Mouse (Mus musculus) forebrain, postnatal 0 days (tissue): ENCODE data around the gene Bcan. TPM values are rescaled to one million over a fixed set of nuclear protein-coding genes. Genes with fewer than 3 reads are reported as not detected.

Experiments used
- ATAC-seq: fragments of 200-750 bp; cut with Nextera tagmentation; 2 replicates; pipeline ENCODE4 v1.8.0; 2017; ENCODE audit warnings: mild to moderate bottlenecking, moderate library complexity
- DNase-seq: peaks from one replicate; pipeline ENCODE4 v3.0.0-alpha.2; 2015
- H3K27ac ChIP-seq: fragments of 300-500 bp; sonication (generic); 2 replicates; pipeline ENCODE4 v1.5.1; 2014; ENCODE audit warnings: low read depth, mild to moderate bottlenecking, antibody characterized with exemption, low read length, moderate library complexity, mixed read lengths
- H3K27me3 ChIP-seq: fragments of 300-500 bp; sonication (generic); 2 replicates; pipeline ENCODE4 v1.6.1; 2014; ENCODE audit warnings: mild to moderate bottlenecking, low read length, mixed read lengths; ENCODE audit not compliant: insufficient read depth
- H3K36me3 ChIP-seq: fragments of 300-500 bp; sonication (generic); 2 replicates; pipeline ENCODE4 v1.6.1; 2014; ENCODE audit warnings: mild to moderate bottlenecking, moderate library complexity; ENCODE audit not compliant: insufficient read depth
- H3K4me1 ChIP-seq: fragments of 300-500 bp; sonication (generic); 2 replicates; pipeline ENCODE4 v1.6.1; 2014; ENCODE audit warnings: antibody characterized with exemption; ENCODE audit not compliant: insufficient read depth
- H3K4me2 ChIP-seq: fragments of 300-500 bp; sonication (generic); 2 replicates; pipeline ENCODE4 v1.6.1; 2014; ENCODE audit warnings: low read depth, mild to moderate bottlenecking, moderate library complexity
- H3K4me3 ChIP-seq: fragments of 300-500 bp; sonication (generic); 2 replicates; pipeline ENCODE4 v1.5.1; 2014; ENCODE audit warnings: low read depth, low read length, mixed read lengths
- H3K9ac ChIP-seq: fragments of 300-500 bp; sonication (generic); 2 replicates; pipeline ENCODE4 v1.6.1; 2014; ENCODE audit warnings: mild to moderate bottlenecking
- H3K9me3 ChIP-seq: fragments of 300-500 bp; sonication (generic); 2 replicates; pipeline ENCODE4 v1.6.1; 2016; ENCODE audit warnings: low read length
- CTCF ChIP-seq: sonication (generic); IDR thresholded peaks from 2 replicates; pipeline ENCODE4 v1.5.1; 2016; ENCODE audit warnings: antibody characterized with exemption, control low read depth, low read depth
- WGBS: fragments of 180-500 bp; shearing (Covaris S2); extraction: QIAGEN DNeasy Blood & Tissue Kit; methylation state at CpG from one replicate; pipeline ENCODE4 v1.1.7; 2014; 5-methylcytosine and 5-hydroxymethylcytosine counted together
- polyA plus RNA-seq: library from polyadenylated mRNA; unstranded; fragments of >200 nt; fragmentation: Nextera tagmentation; extraction: Ambion mirVana; gene quantifications from 2 replicates; pipeline ENCODE4 v1.2.1, GENCODE M21; 2015
- total RNA-seq: library from RNA; depleted of rRNA; stranded (reverse); fragments of >200 nt; gene quantifications from 2 replicates; pipeline ENCODE4 v1.2.3, GENCODE M21; 2014; rRNA removed

Bcan gene
- total and polyA plus RNA-seq, 2 experiments from 2014 or later, result 133 to 146 TPM

DNA sequence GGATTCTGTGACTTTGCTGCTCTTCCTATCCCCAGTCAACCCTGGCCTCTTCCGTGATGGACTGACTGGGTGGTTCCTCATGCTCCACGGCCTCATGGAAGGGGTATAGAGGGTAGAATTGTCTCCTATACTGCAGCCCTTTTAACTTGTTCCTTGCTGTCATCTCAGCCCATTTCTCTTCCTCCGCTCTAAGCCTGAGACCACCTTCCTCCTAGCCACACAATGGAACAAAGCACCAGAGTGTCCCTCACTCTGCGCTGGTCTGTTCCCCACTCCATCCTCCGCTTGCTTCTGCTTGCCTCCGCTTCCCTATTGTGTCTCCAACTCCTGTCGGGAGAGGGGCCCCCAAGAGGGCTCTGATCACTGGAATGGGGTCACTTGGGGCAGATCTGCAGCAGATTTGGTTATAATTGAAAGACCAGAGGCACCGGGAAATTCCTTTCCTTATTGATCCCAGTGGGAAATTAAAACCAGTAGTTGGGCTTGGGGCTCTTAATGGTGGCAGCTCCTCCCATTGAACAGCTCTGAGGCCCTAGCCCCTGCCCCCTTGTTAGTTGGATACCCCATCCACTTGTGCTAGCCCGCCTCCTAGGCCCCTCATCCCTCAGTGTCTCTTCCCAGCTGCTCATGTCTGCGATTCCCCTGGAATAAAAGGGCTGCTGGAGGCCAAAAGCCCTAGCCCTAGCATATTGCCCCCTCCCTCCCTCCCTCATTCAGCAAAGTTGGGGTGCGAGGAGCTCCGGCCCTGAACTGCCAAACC lies 54.1 kb downstream of the Bcan start:
- WGBS, result 32% methylated on average over 12 of the region's 12 CpGs
- no peak for ATAC-seq
- H3K36me3 ChIP-seq, result peaks cover 17% of the 10 kb centered on the region
- no peak overlapping the region for H3K4me2 ChIP-seq
- no peak for TF ChIP-seq CTCF
- H3K4me1 ChIP-seq, result peaks cover 4% of the 10 kb centered on the region; the same call in 1 of the 2 replicates
- no peak overlapping the region for H3K4me3 ChIP-seq
- H3K27me3 ChIP-seq, result peaks cover 7% of the 10 kb centered on the region; the same call in 1 of the 2 replicates
- H3K9me3 ChIP-seq, result no peaks in the 10 kb centered on the region
- no peak overlapping the region for H3K27ac ChIP-seq
- no peak for DNase-seq
- no peak overlapping the region for H3K9ac ChIP-seq

- Histone ChIP-seq H3K4me2 (no peak overlapping the region), H3K9ac (no peak overlapping the region), H3K4me3 (no peak overlapping the region), H3K9me3 (no peaks in the 10 kb centered on the region), H3K27me3 (peaks cover 7% of the 10 kb centered on the region; the same call in 1 of the 2 replicates), H3K27ac (no peak overlapping the region), H3K4me1 (peaks cover 4% of the 10 kb centered on the region; the same call in 1 of the 2 replicates), H3K36me3 (peaks cover 24% of the 10 kb centered on the region)
- WGBS, result 16% methylated on average over 4 of the region's 4 CpGs
- TF ChIP-seq CTCF, result no peak
- DNase-seq (no peak), ATAC-seq (peak; percentile 40; the same call in 1 of the 2 replicates)
Observed at GRCm38 (mm10) chr3:87944838-87945600, 55.0 kb downstream of the Bcan start.

- H3K27ac ChIP-seq, result no peak overlapping the region
- H3K27me3 ChIP-seq, result no peaks in the 10 kb centered on the region
- H3K9ac ChIP-seq, result no peak overlapping the region
- H3K4me3 ChIP-seq, result no peak overlapping the region
- H3K9me3 ChIP-seq, result no peaks in the 10 kb centered on the region
- H3K4me1 ChIP-seq, result peaks cover 4% of the 10 kb centered on the region; the same call in 1 of the 2 replicates
- H3K36me3 ChIP-seq, result peaks cover 38% of the 10 kb centered on the region
- H3K4me2 ChIP-seq, result no peak overlapping the region
- no peak for TF ChIP-seq CTCF
- DNase-seq (no peak), ATAC-seq (no peak)
- 79% methylated on average over 7 of the region's 7 CpGs for WGBS
Observed at GRCm38 (mm10) chr3:87943586-87943985, 56.4 kb downstream of the Bcan start.

DNA sequence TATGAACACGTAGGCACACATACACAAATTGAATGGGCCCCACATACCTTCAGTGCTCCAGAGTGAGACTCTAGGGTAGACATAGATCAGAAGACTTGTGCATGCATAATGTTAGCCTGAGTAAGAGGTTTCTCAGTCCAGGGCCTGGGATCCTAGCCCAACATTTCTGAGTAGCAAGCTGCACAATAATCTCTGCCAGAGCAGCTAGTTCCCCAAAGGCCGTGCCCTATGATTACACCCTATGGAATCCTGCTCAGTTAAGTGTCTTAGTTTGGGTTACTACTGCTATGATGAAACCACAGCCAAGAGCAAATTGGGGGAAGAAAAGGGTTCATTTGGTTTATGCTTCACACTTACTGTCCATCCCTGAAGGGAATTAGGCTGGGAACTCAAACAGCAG lies 57.6 kb downstream of the Bcan start:
- 93% methylated on average over 2 of the region's 2 CpGs for WGBS
- Histone ChIP-seq H3K4me2 (no peak overlapping the region), H3K36me3 (peaks cover 49% of the 10 kb centered on the region), H3K27me3 (no peaks in the 10 kb centered on the region), H3K9ac (no peak overlapping the region), H3K9me3 (no peaks in the 10 kb centered on the region), H3K27ac (no peak overlapping the region), H3K4me3 (no peak overlapping the region), H3K4me1 (0 out of 2 replicates have a peak, but pooled peaks cover 4% of the 10 kb centered on the region)
- DNase-seq, result no peak
- no peak for ATAC-seq
- TF ChIP-seq CTCF, result no peak

DNA sequence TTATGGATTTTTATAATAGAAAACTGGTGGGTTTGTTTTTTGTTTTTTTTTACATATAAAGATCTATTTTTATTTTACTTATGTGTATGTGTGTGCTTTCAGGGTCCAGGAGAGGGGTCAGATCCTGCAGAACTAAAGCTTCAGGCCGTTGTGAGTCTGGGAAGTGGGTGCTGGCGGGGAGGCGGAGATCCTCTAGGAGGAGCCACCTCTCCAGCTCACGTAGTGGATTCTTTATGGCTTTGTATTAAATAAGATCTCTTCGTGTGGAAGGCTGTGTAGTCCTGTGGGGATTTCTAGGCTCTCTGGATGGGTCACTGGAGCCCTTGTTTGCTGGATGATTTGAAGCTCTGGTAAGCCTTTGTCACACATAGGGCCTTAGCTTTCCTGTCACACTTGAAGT lies 59.4 kb downstream of the Bcan start:
- Histone ChIP-seq H3K27me3 (no peaks in the 10 kb centered on the region), H3K36me3 (peaks cover 57% of the 10 kb centered on the region), H3K27ac (no peak overlapping the region), H3K4me3 (no peak overlapping the region), H3K9me3 (no peaks in the 10 kb centered on the region), H3K4me2 (no peak overlapping the region), H3K4me1 (no peaks in the 10 kb centered on the region), H3K9ac (no peak overlapping the region)
- 57% methylated on average over 5 of the region's 5 CpGs for WGBS
- DNase-seq (no peak), ATAC-seq (no peak)
- TF ChIP-seq CTCF, result no peak

Other genes with a start within 250 kb of the Bcan start
- 1.5 and 2.2 TPM in 2 replicates for gene Ntrk1, start 205.1 kb downstream of the Bcan start, total RNA-seq
- gene Ntrk1, start 205.1 kb downstream of the Bcan start, polyA plus RNA-seq, result 1.7 and 2.9 TPM in 2 replicates
- gene Insrr, start 203.3 kb downstream of the Bcan start, total RNA-seq, result 0.54 and 8.7 TPM in 2 replicates
- gene Insrr, start 203.3 kb downstream of the Bcan start, polyA plus RNA-seq, result 0.23 TPM in 2 replicates
- 10.4 and 12.3 TPM in 2 replicates for gene Pear1, start 175.9 kb downstream of the Bcan start, total RNA-seq
- 4.3 and 4.9 TPM in 2 replicates for gene Pear1, start 175.9 kb downstream of the Bcan start, polyA plus RNA-seq
- gene Sh2d2a, start 153.5 kb downstream of the Bcan start, total RNA-seq, result not detected in 2 replicates
- gene Sh2d2a, start 153.5 kb downstream of the Bcan start, polyA plus RNA-seq, result not detected in 2 replicates
- gene Prcc, start 114.6 kb downstream of the Bcan start, total RNA-seq, result 74.2 and 77.1 TPM in 2 replicates
- 20.6 and 23.0 TPM in 2 replicates for gene Prcc, start 114.6 kb downstream of the Bcan start, polyA plus RNA-seq
- 116 and 121 TPM in 2 replicates for gene Hdgf, start 93.9 kb downstream of the Bcan start, total RNA-seq
- 147 and 160 TPM in 2 replicates for gene Hdgf, start 93.9 kb downstream of the Bcan start, polyA plus RNA-seq
- 47.0 and 68.4 TPM in 2 replicates for gene Mrpl24, start 80.7 kb downstream of the Bcan start, total RNA-seq
- 43.4 and 45.7 TPM in 2 replicates for gene Mrpl24, start 80.7 kb downstream of the Bcan start, polyA plus RNA-seq
- 29.1 and 31.9 TPM in 2 replicates for gene Isg20l2, start 69.9 kb downstream of the Bcan start, total RNA-seq
- gene Isg20l2, start 69.9 kb downstream of the Bcan start, polyA plus RNA-seq, result 16.1 and 19.3 TPM in 2 replicates
- 19.3 and 31.8 TPM in 2 replicates for gene Rrnad1, start 69.5 kb downstream of the Bcan start, total RNA-seq
- gene Rrnad1, start 69.5 kb downstream of the Bcan start, polyA plus RNA-seq, result 10.9 and 15.6 TPM in 2 replicates
- 16.8 and 17.4 TPM in 2 replicates for gene Crabp2, start 51.6 kb downstream of the Bcan start, total RNA-seq
- 24.7 and 28.1 TPM in 2 replicates for gene Crabp2, start 51.6 kb downstream of the Bcan start, polyA plus RNA-seq
- 32.4 and 39.2 TPM in 2 replicates for gene Nes, start 29.2 kb downstream of the Bcan start, total RNA-seq
- gene Nes, start 29.2 kb downstream of the Bcan start, polyA plus RNA-seq, result 14.5 and 17.9 TPM in 2 replicates
- 0.38 and 0.92 TPM in 2 replicates for gene Hapln2, start 27.4 kb upstream of the Bcan start, total RNA-seq
- 0.31 and 0.69 TPM in 2 replicates for gene Hapln2, start 27.4 kb upstream of the Bcan start, polyA plus RNA-seq
- gene Gpatch4, start 42.9 kb upstream of the Bcan start, total RNA-seq, result 9.8 and 10.6 TPM in 2 replicates
- gene Gpatch4, start 42.9 kb upstream of the Bcan start, polyA plus RNA-seq, result 34.6 and 35.5 TPM in 2 replicates
- 78.9 and 81.6 TPM in 2 replicates for gene Naxe, start 58.3 kb upstream of the Bcan start, total RNA-seq
- 161 and 170 TPM in 2 replicates for gene Naxe, start 58.3 kb upstream of the Bcan start, polyA plus RNA-seq
- 0.05 and 0.08 TPM in 2 replicates for gene Ttc24, start 78.1 kb upstream of the Bcan start, total RNA-seq
- not detected in 2 replicates for gene Ttc24, start 78.1 kb upstream of the Bcan start, polyA plus RNA-seq
- gene Iqgap3, start 81.7 kb upstream of the Bcan start, total RNA-seq, result 3.1 and 6.8 TPM in 2 replicates
- 1.6 and 2.0 TPM in 2 replicates for gene Iqgap3, start 81.7 kb upstream of the Bcan start, polyA plus RNA-seq
- 45.0 and 53.0 TPM in 2 replicates for gene Mef2d, start 142.1 kb upstream of the Bcan start, total RNA-seq
- 30.9 and 34.0 TPM in 2 replicates for gene Mef2d, start 142.1 kb upstream of the Bcan start, polyA plus RNA-seq